Mouse (Mus musculus): ENCODE results near the gene Yipf3. TPM values are rescaled to one million over a fixed set of nuclear protein-coding genes. Genes with fewer than 3 reads are reported as not detected.

The Yipf3 gene
- total RNA-seq, 2 experiments from 2014 or later = 85.0 to 99.1 TPM

DNA sequence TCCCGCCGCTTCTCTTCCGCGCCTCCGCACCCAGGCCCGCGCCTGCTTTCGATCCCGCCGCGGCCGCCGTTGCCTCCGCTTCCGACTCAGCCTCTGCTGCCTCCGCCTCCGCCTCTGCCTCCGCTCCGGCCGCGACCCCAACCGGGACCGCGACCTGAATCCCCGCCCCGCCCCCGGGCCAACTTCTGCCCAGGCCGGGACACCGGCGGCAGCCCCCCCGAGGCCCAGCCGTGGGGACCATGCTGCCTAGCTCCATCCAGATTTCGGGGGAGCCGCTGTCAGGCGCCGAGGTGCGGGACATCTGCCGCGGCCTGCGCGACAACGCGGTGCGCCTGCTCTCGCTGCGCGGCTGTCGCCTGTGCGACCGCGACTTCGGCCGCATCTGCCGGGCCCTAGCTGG, 6.2 kb downstream of the Yipf3 start:
- no peak for DNase-seq (ENCODE audit: low spot score in 2 of 2)

DNA sequence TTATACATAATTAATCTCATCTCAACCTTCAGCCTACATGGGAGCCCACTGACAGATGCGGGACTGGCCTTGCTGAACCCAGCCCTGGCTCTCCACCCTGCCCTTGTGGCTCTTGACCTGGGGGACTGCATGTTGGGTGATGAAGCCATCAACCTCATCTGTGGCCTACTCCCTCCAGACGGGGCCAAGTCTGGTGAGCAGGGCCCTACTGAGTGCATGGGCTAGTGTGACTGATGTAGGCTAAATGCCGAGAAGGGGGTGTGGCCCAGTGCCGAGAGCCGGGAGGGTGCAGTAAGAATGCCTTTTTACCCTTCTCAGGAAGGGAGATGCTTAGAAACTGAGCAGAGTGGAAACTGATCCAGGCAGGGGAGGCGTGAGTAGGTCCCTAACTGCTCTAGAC, 7.3 kb downstream of the Yipf3 start:
- no peak for DNase-seq (ENCODE audit: low spot score in 2 of 2)

DNA sequence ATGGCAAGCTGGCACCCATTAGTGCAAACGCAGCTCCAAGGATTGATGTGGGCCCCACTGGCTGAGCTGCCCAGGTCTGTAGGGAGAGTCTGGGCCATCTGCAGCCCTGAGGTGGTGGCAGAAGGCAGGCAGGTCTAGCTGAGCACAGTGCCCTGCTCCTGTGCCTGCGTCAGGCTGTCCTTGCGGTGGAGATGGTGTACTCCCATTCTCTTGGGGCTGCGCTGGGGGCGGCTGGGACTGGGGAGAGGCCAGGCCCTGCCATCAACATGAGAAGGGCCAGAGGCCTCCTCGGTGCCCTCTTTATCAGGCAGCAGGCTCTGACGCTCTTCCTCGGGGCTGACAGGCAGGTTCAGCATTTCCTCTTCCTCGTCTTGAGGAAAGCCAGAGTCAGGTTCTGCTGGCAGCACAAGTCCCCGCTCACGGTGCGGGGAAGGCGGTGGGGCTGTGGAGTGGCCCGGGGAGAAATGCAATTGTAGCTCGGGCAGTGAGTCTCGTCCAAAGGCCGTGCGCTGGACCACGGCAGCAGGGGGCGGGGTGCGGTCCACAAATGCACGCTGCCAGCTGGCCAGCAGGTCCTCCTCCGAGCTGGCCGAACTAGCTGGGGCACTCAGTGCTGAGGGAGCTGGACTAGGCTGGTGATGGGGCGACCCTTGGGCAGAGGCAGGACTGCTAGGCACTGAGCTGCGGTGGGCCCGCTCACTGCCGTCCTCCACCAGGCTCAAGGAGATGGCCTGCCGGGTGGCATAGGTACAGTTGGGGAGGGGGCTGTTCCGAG, 10.6 kb downstream of the Yipf3 start:
- DNase-seq (ENCODE audit: low spot score in 2 of 2) = no peak

DNA sequence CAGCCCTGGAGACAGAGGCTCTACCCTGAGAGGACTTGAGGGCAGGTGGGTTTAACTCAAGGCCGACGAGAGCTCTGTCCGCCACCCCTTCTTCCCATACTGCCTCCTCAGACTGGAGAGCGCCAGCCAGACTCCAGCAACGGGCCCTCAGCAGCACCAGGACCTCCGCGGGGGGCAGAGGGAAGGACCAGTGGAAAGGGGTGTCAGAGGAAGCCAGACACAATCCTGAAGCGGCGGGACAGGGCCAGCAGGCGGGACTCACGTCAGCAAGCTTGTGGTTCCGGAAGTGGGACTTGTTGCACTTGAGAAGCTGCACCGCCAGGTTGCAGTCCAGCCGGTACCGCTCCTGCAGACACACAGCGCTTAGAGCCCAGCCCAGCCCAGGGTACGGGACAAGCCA, 11.8 kb downstream of the Yipf3 start:
- DNase-seq (ENCODE audit: low spot score in 2 of 2) = no peak

GRCm38 (mm10) chr17:46262201-46262694, 14.4 kb downstream of the Yipf3 start:
- DNase-seq (ENCODE audit: low spot score in 2 of 2) = no peak

- DNase-seq (ENCODE audit: low spot score in 2 of 2) = no peak
Measured at GRCm38 (mm10) chr17:46265502-46265901, 17.6 kb downstream of the Yipf3 start.

GRCm38 (mm10) chr17:46265918-46266618, 18.2 kb downstream of the Yipf3 start:
- peak; percentile 84 to 93 for DNase-seq (ENCODE audit: low spot score in 2 of 2)

DNA sequence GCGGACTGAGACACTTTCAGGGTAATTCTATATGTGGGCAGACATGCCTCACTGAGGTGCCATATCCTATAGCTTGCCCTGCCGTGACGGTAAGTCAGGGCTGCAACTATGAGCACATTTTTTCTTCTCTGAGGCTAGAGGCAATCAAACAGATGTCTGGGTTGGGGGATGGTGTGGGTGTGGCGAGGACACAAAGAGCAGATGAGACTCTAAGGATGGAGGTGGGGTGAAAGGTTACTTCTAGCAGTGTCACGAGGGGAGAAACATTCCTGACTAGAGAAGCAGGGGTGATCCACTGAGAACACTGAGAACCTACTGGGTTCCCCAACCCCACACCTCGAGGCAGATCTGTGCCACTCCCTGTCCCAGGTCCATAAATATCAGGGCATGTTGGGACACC, 19.1 kb downstream of the Yipf3 start:
- no peak for DNase-seq (ENCODE audit: low spot score in 2 of 2)

DNA sequence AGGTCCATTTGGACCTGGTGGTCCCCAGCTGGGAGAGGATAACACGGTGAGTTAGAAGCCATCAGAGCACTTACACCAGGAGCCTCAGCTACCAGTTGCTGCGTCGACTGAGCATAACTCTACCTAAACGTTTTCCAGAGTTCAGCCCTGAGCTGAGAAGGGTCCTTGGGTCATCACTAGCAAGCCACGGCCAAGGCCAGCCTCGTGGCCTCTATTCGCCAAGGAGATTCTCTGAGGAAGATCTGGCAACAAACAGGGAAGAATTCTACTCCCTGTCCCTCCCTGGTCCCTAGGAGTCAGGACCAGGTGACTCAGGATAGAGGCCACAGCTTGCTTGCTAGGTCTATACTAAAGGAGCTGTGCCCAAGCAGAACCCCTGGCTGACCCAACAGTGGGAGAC, 19.6 kb downstream of the Yipf3 start:
- DNase-seq (ENCODE audit: low spot score in 2 of 2) = no peak

DNA sequence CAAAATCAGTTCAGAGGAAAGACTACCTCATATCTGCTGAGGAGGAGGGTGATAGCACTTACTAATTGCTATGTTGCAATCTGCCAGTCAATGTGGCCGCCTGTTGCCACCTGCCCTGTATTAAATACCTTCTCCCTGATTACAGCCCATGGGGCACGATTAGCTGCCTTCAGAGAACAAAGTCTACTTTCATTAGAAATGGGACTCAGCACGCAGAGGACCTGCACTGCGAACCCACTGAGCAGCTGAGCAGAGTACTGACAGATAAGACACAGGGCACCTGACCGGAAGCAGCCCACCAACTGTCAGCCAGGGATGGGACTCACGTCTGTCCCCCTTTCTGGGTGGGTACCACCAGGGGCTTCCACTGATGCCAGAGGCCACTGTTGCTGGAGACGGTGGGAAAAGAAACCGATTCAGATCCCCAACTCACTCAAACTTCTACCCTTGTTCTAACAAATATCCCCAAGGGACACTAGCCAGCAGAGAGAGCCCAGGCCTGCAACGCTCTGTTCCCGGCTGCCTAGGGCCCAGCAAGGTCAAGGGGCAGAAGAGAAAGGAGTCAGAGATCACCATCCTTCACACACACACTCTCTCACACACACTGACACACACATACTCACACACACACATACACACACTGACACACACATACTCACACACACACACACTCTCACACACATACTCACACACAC, 20.3 kb downstream of the Yipf3 start:
- DNase-seq (ENCODE audit: low spot score in 2 of 2) = no peak

DNA sequence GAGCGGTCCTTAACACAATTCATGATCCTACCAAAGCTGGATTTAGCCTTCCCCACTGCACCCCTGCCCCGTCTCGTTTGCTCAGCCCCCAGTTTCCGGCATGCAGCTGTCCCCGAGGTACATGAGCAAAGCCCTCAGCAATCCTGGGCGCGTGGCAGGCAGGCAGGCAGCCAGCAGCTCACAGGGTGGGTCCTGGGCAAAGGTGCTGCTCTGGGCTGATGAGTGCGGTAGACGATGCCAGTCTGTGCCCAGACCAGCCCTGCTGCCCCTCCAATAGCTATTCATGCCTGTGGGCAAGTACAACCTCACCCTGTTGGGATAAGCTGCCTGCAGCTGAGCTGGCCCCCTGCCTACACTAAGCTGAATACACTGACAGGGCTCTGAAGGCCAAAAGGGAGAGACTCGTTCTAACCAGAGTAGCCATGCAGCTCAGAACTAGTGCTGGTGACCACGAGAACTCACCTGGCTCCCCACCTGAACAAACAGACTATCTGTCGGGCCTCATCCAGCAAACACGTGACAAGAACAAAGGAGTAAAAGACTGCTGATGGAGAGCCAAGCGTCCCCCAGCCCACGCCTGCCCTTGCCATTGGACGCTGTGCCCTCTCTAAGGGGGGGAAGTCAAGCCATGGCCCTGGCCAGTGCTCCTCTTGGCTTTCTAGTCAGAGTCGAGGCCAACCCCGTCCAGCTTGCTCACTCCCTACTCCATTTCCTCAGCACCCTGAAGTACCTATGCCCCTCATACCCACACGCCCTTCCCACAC, 22.1 kb downstream of the Yipf3 start:
- no peak for DNase-seq (ENCODE audit: low spot score in 2 of 2)

- peak in 1 of 2 experiments; percentile 61 for DNase-seq (ENCODE audit: low spot score in 2 of 2)
Measured at GRCm38 (mm10) chr17:46272058-46272457, 24.2 kb downstream of the Yipf3 start.

- no peak for DNase-seq (ENCODE audit: low spot score in 2 of 2)
Measured at GRCm38 (mm10) chr17:46272675-46273074, 24.8 kb downstream of the Yipf3 start.

DNA sequence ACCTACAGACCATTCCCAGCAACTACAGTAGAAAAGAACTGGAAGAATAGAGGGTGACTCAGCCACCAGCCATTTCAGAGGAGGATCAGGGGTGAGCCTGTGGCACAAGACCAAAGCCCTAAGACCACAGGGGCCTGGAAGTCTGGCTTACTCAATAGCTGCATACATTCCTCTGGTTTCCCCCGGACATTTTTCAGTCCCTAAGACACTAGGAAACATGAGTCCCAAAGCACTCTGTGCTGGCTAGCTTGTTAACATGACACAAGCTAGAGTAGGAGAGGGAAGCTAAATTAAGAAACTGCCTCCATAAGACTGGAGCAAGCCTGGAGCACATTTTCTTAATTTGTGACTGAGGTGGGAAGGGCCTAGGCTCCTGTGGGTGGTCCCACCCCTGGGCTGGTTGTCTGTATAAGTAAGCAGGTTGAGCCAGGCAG, 25.9 kb downstream of the Yipf3 start:
- DNase-seq (ENCODE audit: low spot score in 2 of 2) = no peak

- no peak for DNase-seq (ENCODE audit: low spot score in 2 of 2)
Measured at GRCm38 (mm10) chr17:46274465-46274864, 26.6 kb downstream of the Yipf3 start.

- no peak for DNase-seq (ENCODE audit: low spot score in 2 of 2)
Measured at GRCm38 (mm10) chr17:46275034-46275433, 27.2 kb downstream of the Yipf3 start.

DNA sequence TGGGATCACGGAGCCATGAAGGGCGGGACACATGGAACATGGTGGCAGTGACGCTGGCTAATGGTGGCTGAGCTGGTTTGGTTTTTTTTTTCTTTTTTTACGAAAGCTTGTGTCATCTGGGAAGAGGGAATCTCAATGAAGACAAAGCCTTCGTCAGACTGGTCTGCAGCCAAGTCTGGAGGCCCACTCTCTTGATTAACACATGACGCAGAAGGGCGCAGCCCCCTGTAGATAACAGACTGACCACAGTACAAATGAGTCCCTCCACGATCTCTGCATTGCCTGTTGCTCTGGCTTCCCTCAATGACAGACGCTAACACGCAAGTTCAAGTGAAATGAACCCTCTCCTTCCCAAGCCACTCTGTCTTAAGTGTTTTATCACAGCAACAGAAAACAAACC, 27.6 kb downstream of the Yipf3 start:
- no peak for DNase-seq (ENCODE audit: low spot score in 2 of 2)

GRCm38 (mm10) chr17:46277586-46277985, 29.7 kb downstream of the Yipf3 start:
- no peak for DNase-seq (ENCODE audit: low spot score in 2 of 2)

- no peak for DNase-seq (ENCODE audit: low spot score in 2 of 2)
Measured at GRCm38 (mm10) chr17:46278011-46278765, 30.3 kb downstream of the Yipf3 start.

GRCm38 (mm10) chr17:46282483-46283123, 34.7 kb downstream of the Yipf3 start, which contains the start of gene Tjap1:
Gene Tjap1, minus strand, starts transcription at chr17:46283026.
- DNase-seq (ENCODE audit: low spot score in 2 of 2) = peak; percentile 78 to 81
